Mouse (Mus musculus) small intestine, adult 2 months (tissue): ENCODE measurements around the gene Rpp14.

Source experiments
- CTCF ChIP-seq: fragments of 200-500 bp; IDR thresholded peaks from 2 replicates; pipeline ENCODE4 v1.5.1; 2012; ENCODE audit warnings: low read depth, mild to moderate bottlenecking, control low read depth, inconsistent platforms, low read length, moderate library complexity, mixed read lengths; ENCODE audit not compliant: insufficient replicate concordance, insufficient read length; ENCODE audit errors: extremely low read depth
- POLR2A ChIP-seq: fragments of 200-500 bp; IDR thresholded peaks from 2 replicates; pipeline ENCODE4 v1.6.1; 2012; ENCODE audit warnings: low read depth, mild to moderate bottlenecking, control low read depth, inconsistent platforms, low read length, moderate library complexity

DNA sequence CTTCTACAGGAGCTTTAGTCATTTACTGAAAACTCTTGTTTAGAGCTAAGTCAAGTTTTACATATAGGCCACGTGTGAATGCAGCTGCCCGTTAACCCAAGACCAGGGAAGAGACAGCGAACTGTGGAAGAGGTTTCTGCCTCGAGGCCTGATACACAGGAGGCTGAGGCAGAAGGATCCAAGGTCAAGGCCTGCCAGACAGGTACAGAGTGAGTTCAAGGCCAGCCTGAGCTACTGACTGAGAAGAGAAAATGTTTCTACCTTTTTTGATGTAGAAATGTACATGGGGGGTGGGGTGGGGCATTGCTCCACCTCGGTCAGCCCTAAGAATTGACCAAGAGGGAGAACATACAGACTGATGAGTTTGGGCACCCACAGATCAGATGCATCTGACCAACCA, 24.1 kb upstream of the Rpp14 start:
- no peak for TF ChIP-seq POLR2A
- TF ChIP-seq CTCF, result no peak
